Mouse (Mus musculus): ENCODE measurements at regions not wholly inside any gene's neighbourhood (a gene's known extent, or its start where the extent isn't known, plus 50 kb on each side); places are given as distances from the start of the nearest gene placed in this dataset.
"Not testable (repeated sequence)": the region's sequence is repeated elsewhere in the genome, so short reads cannot be mapped to it uniquely, and the experiment has no call there.

DNA sequence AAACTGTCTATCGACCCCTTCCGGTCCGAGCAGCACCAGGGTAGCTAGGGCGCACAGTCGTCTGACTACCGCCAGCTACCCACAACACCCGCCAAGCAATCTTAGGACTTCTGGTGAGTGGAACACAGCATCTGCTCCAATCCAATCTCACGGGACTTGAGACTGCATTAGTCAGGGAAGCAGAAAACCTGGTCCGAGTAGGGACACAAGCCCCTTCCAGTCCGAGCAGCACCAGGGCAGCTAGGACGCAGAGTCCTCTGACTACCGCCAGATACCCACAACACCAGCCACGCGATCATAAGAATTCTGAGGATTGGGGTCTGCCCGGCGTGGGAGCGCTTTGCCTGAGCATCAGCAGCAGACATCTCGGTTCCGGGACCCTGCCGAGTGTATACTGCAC lies 79.6 kb downstream of the Gm10715 start:
- DNase-seq = not testable (repeated sequence)

DNA sequence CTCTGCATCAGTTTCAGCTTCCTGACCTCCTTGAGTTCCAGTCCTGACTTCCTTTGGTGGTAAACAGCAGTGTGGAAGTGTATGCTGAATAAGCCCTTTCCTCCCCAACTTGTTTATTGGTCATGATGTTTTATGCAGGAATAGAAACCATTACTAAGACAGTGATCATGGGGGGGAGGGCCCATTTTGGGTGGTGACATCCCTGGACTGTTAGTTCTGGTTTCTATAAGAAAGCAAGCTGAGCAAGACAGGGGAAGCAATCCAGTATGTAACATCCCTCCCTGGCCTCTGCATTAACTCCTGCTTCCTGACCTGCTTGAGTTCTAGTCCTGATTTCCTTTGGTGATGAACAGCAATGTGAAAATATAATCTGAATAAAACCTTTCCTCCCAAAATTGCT lies 124.5 kb downstream of the Gm10715 start:
- no peak for DNase-seq

DNA sequence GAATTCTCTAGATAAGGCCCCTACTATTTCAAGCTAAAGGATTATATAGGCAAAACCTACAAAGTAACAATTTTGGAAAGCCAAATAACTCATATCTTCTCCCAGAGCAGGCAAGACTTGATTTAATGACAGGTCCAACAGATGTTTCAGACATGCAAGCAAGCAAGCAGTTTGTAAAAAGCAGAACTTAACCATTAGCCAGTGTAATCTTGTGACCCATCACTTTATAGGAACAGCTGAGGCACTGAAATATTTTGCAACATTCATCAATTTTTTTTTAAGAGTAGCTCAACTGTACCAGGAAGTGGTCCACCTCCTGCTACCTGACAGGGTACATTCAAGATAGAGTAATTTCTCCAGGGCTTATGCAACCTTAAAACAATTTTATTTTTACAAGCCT lies 147.7 kb downstream of the Gm10715 start:
- no peak for DNase-seq

DNA sequence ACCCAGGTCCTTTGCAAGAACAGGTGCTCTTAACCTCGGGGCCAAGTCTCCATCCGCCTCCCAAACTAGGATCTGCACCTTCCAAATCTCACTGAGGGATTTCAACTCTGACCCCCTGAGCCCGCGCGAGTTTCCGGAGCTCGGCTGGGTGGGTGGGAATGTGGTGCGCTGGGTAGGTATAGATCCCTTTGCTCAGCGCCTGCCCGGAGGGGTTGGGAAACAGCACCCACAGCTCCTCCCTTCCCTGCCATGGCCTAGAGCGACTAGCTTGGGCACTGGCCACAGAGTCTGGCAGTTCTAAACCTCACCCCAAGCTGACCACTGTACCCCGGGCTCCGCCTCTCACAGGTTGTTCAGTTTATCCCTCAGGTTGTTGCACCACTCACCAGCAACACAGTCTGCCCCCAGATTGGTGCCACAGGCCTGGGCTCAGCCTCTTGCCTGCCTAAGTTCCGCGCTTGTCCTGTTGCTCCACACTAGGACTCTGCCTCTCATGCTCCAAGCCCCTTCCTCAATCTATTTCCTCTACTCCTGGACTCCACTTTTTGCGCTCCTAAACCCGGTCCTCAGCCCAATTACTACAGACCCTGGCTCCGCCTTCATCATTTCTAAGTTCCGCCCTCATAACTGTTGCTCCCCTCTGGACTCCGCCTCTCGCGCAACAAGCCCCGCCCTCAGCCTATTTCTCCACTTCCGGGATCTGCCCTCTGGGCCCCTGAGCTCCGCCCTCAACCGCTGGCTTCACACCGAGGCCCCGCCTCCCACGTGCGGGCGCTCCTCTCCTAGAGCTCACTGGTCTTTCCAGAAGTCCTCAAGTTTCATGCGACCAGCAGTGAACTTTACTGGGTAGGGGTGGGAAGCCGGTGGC lies 135.6 kb upstream of the Alkbh8 start:
- peak; percentile 12 for DNase-seq

DNA sequence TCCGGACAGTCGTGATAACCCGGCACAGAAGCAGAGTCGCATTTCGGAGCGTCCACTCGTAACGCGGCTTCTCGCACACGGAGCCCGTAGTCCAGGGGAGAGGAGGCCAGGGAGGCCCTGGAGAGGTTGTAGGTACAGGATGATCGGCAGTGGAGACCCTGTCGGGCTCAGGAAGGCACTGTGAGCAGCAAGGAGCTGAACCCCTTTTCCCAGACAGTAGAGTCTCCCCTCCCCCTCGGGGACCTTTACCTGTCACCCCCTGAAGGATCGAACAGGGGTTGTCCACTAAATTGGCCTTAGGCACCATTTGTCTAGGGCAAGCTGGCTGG lies 135.0 kb upstream of the Alkbh8 start:
- DNase-seq = not testable (repeated sequence)

DNA sequence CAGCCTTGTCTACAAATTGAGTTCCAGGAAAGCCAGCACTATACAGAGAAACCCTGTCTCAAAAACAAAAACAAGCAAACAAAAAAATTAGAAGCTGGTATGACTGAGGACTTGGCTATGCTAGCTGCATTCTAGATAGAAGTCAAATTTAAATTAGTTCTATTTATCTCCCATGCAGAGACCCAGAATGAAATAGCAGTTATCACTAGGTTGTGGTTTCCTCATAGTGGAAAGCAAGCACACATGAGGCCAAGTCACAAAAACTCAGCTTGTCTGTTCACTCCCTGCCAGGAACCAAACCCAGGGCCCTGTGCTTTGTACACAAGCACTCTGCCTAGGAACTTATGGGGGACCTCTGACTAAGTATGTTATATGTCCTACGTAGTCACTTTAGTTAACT lies 126.8 kb upstream of the Alkbh8 start:
- not testable (repeated sequence) for DNase-seq

DNA sequence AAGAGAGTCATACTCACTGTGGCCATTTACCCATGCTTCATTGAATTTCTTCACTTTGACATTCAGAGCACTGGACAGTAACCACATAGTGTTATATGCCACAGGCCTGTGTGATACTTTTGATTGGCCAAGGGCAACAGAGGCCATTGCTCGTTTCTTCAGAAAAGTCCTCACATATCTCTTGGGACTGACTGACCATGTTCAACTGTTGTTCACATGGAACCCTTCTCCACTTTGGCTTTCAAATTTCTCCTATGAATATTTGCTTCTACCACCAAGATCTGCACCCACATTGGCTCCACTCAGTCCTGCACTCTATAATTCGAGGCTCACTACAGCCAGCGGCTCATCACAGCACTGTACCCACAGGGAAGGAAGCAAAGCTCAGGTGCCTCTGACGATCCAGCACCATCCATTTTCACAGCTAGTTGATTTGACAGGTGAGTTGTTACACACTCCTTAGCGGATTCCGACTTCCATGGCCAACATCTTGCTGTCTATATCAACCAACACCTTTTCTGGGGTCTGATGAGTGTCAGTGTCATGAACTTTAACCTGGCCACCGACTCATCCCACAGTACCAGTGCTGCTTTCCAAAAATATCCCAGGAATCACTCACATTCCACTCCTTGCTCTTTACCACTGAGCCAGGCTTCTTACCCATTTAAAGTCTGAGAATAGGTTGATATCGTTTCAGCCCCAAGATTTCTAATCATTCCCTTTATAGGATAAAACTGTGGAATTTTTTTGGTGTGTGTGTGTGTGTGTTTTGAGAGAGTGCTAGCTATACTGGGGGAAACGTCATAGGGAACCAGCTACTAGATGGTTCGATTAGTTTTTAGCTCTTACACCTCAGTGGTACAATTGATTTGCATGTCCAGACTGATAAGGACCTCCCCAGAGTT lies 76.3 kb upstream of the Alkbh8 start:
- peak; percentile 68 for DNase-seq

DNA sequence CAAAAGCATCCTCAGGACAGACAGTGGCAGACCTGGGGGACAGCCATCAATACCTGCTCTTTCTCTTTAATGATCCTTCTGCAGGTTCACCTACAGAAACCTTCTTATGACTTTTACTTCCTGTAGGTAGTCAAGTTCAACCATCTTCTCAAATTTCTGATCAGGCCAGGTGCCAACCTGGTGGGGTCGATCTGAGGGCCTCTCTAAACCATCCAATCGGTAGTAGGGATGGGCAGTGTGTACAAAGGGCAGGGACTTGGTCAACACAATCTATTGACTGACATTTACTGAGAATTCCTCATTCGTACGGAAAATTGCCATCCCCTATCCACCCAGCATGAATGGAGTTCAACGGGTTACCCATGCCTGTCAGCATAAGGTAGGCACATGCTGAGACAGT lies 74.8 kb upstream of the Alkbh8 start:
- no peak for DNase-seq

DNA sequence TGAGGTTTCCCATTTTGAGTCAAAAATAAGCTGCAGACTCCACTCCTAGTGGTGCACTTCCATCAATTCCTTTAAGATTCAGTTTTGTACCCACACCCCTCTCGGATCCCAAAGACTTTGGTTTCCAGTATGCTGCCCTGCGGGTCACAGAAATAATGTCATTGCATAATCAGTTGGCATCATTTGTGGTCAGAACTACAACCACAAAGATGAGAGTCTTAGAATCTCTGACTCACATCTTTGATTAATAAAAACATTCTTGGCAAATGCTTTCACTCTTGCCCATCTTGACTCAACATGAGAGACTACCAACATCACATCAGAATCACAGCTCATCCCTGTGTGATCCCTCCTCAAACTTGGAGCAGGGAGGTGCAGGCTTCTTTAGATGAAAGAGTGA lies 74.1 kb upstream of the Alkbh8 start:
- DNase-seq = no peak

DNA sequence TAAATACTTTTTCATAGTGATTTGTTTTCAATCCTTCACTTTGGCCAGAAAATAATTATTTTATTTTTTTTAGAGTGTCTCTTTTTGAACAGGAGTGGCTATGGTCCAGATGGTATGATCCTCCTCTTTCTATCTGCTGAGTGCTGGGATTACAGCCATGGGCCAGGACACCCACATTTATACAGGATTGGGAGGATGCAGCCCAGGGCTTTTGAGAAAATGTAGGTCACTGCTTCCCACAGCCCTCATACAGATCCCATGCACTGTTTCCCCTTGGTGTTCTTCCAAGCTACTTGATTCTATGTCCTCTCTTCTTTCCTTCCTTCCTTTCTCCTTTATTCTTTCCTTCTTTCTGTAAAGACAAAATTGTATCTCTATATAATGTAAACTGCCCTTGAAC lies 70.5 kb upstream of the Alkbh8 start:
- no peak for DNase-seq

DNA sequence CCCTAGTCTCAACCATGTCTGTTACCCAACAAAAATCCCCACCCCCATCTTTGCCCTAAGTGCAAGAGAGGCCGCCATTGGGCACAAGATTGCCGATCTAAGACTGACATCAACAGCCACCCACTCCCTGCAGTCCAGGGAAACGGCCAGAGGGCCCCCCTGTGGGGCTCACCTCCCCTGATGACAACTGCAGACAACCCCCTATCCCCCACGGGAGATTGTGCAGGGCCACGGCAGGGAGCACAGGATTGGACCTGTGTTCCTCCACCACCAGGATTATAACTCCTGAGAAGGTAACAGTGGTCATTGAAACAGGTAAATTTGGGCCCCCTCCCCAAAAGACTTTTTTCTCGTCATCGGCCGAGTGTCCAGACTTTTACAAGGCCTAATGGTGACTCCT lies 54.4 kb upstream of the Alkbh8 start:
- DNase-seq = not testable (repeated sequence)

DNA sequence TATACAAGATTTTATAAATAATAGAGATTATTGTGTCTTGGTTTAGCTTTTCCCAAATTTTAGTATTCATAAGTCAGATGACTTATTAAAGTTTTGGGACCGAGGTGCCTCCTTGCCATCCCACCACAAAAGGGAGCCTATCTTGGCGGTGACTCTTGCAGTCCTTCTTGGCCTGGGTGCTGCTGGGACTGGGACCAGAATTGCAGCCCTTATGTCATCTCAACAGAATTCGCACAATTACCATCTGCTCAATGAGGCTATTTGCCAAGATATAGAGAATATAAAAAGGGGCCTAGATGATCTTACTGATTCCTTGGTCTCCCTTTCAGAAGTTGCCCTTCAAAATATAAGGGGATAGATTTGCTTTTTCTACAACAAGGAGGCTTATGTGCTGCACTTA lies 53.0 kb upstream of the Alkbh8 start:
- not testable (repeated sequence) for DNase-seq

DNA sequence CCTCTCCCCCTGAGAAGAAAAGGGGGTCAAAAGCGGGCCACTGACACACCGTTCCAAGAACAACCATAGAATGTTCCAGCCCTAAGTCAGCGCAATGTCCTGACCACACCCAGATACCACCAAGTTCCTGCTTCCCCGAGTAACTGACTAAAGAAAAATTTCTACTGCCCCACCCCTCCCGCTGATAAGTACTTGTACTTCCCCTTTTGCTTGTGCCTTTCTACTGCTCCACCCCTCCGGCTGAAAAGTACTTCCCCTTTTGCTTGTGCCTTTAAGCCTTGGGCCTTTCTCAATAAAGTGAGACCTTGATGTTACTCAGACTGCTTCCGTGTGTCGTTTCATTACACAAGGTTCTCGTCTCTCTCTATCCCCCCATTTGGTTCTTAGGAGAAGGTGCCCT lies 51.6 kb upstream of the Alkbh8 start:
- not testable (repeated sequence) for DNase-seq

All from kidney, postnatal 14 days (tissue).